Mouse (Mus musculus) gastrocnemius, postnatal 25 days (tissue): ENCODE measurements around the gene Sbk2. TPM values are rescaled to one million over a fixed set of nuclear protein-coding genes. Genes with fewer than 3 reads are reported as not detected.

Experiments
- DNase-seq: peaks from one replicate; pipeline ENCODE4 v3.0.0; 2022
- total RNA-seq, 2 experiments: library from RNA; stranded (reverse); gene quantifications; 1 replicate in 1 of 2; 2 replicates in 1 of 2; pipeline ENCODE4 v1.2.3; 2021

Sbk2 gene
- total RNA-seq, 2 experiments from 2014 or later, result 29.0 to 60.0 TPM

DNA sequence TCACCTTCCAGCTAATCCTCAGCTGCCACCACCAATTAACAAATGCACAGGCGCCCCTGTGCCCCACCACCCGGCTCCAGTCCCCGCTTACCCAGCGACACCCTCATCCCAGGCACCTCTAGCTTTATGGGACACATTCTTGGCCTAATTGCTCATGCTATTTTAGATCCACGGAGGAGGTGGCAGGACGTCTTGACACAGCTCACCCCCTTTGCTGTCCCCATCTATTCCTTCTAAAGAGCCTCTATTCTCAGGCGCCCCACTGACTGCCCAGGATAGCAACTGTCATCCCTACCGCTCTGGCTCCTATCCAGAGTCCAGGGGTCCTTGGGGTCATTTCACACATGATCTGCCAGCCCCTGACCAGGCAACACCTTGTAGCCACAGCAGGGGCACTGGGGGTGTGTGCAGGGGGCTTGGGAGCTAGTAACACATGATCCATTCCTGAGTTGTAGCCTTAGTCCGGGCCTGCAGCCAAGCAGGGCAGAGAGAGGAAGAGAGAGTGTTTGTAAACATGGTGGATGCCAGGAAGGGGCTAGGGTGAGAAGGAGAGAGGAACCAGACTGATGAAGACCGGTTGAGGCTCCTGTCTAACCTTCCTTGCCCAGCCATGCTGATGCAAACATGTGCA lies 10.3 kb downstream of the Sbk2 start:
- DNase-seq, result no peak

DNA sequence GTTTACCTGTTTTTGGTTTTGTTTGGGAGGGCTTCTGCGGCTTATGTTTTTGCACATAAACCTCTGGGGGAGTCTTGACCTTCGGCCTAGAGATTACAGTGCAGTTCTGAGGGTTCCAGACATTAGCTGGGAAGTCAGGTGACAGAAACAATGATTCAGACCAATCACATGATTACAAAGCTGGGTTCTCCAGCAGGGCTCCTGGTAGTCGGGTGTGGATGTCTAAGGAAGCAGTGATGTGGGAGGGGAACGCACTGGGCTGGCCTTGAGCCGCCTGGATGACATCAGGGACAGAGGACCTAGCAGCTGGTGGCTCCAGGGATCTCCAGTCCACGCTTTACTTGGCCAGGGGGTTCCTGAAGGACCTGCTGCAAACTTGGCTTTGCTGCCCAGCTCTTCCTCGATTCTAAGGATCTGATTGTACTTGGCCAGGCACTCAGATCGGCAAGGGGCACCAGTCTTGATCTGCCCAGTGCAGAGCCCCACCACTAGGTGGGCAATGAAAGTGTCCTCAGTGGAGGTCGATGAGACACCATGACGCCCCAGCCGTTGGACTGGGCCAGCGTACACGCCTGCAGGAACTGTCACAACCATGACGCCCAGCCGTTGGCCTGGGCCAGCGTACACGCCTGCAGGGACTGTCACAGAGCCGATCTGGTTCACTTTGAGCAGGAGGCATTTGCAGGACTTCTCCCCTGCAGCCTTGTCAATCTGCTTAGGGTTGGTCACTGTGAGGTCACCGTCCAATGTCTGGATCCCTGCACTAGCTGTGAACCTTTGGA lies 13.5 kb downstream of the Sbk2 start:
- DNase-seq, result no peak

DNA sequence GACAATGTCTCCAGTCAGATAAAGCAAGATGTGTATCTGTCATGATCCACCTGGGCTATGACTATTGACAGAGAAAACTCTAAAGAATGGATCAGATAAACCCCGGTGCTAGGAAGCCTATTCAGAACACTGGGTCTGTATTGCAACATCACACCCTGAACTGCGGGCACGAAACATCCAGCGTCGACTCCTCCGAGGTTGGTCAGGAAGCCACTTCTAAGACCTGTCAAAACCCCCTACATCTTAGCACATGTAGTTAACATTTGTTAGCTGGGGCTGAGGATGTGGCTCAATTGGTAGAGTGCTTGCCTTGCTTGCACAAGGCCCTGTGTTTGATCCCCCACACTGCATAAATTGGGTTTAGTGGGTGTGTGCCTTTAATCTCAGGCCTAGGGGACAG lies 15.8 kb downstream of the Sbk2 start:
- DNase-seq, result no peak

DNA sequence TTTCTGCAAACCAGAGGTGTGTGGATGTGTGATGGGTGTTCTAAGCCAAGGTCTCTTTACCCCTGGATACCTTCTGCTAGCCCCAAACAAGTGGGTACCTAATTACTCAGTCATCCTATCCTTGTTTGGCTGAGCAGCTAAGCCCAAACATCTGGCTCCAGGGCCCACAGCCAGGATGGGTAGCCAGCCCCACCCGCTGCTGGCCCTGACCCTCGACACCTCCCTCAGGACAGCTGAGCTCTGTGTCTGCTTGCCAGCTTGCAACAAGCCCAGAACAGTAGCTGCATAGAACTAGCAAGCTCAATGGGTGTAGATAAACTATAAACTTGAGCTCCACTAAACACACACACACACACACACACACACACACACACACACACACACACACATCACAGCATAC lies 16.4 kb downstream of the Sbk2 start:
- peak; percentile 86 for DNase-seq

DNA sequence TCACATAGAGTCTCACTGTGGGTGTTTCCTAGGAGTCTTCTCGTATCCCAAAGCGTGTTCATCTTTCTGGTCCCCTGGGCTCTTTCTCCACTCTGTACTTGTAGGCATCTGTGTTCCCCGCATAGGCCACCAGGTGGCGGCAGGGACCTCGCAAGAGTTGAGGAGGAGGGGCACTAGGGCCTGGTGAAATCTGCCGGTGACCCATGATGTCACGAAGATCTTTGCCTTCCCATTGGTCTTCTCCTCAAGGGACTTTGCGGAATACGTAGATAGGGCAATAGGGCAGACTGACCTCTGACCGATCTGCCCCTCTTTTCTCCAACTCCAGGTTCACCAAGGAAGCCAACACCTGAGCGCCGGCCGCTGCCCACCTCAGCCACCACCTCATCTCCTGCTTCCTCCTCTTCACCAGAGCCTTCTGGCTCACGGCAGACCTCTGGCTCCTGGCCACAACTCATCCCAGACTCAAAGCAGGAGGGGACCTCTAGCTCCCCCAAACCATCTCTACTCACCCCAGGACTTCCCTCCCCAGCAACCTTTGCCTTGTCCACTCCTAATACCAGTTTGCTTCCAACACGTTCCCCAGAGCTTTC lies 20.9 kb downstream of the Sbk2 start:
- peak; percentile 86 for DNase-seq

DNA sequence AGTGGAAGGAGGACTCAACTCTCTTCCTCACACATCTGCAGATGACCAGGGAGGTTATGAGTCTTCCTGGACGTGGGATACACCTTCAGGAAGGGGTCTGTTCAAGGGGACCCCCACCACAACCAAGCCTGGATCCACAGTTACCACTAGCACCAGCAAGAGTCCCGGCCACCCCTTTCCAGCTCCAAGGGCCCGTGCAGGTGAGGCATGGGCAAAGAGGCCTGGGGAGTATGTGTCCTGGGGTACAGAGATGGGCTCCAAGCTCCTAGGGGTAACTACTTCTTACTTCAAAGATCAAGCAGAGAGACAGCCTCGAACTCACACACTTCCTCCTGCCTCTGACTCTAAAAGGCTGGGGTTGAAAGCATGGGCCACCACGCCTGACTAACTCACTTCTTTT lies 21.5 kb downstream of the Sbk2 start:
- no peak for DNase-seq

DNA sequence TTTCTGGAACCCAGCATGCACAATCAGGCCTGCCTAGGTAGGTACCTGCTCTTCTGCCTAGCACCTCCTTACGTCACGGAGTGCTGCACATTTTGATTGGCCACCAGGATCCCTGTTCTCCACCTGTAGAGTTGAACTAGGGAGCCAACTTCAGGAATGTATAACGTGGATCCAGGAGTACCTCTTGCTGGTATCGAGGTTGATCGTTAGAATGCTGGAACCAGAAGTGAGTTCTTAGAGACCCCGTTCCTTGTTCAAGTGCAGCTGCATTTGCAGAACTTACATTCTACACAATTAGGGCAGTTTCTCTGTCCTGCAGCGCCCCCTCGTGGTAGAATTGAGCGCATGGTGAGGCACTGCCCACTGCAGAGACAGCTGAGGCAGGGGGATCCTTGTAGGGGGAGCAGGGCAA lies 24.1 kb downstream of the Sbk2 start:
- DNase-seq, result no peak

DNA sequence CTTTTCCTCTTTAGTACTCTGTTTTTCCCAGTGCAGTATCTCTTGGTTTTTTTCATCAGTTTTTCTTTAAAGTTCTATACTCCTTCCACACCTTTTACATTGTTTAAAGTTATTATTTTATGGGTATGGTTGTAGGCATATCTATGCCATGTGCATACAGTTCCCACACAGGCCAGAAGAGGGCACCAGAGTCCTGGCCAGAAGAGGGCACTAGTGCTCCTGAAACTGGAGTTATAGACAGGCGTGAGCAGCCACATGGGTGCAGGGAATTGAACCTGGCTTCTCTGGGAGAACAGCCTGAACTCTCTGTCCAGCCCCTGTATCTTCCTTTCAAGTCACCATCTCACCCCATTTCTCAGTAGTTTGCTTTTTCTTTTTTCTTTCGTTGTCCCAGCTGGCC lies 25.8 kb downstream of the Sbk2 start:
- no peak for DNase-seq

DNA sequence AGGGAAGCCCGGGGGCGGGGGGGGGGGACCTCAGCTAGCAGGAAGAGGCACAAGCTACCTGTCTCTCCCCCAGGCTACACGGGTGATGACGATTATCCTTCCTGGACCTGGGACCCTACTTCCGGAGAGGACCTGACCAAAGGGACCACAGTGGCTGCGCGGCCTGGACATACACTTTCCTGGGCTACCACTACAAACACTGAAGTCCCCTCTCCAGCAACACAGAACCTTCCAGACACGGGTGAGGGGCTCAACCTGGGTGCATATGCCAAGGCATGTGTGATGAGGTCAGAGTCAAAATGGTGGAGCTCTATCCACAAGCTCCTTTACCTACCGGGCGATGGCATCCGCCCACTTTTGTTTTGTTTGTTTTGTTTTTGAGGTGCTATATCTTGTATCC lies 26.8 kb downstream of the Sbk2 start:
- DNase-seq, result no peak

DNA sequence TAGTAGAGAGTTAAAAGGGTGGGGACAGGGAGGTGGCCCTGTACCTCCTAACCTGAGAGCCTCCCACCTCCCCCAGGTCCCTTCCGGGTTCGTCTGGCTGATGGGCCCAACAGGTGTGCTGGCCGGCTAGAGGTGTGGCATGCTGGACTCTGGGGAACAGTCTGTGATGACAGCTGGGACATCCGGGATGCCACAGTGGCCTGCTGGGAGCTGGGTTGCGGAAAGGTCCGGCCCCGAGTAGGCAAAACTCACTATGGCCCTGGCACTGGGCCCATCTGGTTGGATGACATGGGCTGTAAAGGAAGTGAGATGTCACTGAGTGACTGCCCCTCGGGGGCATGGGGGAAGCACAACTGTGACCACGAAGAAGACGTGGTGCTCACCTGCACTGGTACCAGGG lies 27.4 kb downstream of the Sbk2 start:
- DNase-seq, result no peak

DNA sequence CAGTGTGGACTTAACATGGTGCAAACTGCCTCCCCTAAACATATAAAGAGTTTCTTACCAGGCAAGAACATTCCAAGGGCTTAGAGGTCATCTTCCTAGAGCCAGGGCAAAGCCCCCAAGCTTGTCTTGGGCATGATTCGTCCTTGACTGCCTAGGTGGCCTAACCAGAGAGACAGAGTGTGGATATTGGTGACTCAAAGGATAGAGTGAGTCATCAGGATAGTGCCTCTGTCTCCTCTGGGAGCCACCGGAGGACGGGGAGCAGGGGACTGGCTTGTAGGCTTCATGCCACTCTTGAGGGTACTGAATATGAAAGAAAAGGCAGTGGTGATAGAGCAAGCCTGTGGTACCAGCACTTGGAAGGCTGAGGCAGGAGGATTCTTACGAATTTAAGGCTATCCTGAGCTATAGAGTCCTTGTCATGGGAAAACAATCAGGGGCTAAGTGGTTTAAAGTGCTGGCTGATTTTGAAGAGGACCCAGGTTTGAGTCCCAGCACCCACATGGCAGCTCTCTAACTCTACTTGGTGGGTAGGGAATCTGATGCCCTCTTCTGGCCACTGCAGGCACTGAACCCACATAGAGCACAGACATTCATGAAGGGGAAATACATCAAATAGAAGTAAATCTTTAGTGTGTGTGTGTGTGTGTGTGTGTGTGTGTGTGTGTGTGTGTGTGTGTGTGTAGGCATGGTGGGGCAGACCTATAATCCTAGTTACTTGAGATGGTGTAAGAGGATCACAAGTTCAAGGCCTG lies 29.9 kb downstream of the Sbk2 start:
- no peak for DNase-seq

DNA sequence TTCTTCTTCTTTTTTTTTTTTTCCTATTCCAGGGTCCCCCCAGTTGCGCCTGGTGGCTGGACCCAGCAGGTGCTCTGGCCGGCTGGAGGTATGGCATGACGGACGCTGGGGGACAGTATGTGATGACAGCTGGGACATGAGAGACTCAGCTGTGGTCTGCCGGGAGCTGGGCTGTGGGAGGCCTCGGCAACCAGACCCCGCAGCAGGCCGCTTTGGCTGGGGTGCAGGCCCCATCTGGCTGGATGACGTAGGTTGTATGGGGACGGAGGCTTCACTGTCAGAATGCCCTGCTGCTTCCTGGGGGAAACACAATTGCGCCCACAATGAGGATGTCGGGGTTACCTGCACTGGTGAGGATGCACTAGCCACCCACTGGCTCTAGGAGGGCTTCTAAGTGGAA lies 31.1 kb downstream of the Sbk2 start:
- no peak for DNase-seq

DNA sequence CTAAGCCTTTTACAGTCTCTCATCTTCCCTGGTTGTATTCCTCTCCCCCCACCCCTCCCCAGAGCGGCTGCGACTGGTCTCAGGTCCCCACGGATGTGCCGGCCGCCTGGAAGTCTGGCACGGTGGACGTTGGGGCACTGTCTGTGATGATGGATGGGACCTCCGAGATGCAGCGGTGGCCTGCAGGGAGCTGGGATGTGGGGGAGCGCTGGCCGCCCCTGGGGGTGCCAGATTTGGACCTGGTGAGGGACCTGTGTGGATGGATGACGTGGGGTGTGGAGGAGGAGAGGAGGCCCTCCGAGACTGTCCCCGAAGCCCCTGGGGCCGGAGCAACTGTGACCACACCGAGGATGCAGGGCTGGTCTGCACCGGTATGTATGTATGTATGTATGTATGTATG lies 35.9 kb downstream of the Sbk2 start:
- DNase-seq, result no peak

DNA sequence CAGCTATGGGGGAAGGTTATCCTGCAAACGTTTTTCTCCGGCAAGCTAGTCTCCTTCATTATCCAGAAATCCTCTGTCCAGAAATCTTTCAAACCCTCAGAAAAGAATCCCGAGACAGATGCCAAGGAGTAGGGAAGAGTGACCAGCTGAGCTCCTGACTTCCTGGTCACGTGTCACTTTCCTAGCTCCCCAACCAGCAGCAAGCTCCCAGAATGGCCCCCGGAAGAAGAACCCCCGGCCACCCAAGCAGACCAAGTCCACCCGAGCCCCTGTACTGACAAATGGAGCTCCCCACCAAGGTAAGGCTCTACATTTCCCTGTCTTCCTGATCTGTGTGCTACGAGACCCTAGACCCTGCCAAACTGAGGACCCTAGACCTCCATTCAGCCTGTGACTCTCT lies 36.5 kb downstream of the Sbk2 start:
- DNase-seq, result no peak

DNA sequence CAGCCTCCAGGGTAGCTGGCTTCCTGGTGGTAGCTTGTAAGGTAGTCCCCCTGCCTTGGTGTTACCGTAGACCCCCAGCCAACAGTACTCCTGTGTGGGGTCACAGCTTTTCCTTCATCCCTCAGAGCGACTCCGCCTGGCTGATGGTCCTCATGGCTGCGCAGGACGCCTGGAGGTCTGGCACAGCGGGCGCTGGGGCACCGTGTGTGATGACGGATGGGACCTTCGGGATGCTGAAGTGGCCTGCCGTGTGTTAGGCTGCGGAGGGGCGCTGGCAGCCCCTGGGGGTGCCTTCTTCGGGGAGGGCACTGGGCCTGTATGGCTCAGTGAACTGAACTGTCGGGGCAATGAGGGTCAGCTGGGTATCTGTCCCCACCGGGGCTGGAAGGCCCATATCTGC lies 37.4 kb downstream of the Sbk2 start:
- DNase-seq, result no peak

DNA sequence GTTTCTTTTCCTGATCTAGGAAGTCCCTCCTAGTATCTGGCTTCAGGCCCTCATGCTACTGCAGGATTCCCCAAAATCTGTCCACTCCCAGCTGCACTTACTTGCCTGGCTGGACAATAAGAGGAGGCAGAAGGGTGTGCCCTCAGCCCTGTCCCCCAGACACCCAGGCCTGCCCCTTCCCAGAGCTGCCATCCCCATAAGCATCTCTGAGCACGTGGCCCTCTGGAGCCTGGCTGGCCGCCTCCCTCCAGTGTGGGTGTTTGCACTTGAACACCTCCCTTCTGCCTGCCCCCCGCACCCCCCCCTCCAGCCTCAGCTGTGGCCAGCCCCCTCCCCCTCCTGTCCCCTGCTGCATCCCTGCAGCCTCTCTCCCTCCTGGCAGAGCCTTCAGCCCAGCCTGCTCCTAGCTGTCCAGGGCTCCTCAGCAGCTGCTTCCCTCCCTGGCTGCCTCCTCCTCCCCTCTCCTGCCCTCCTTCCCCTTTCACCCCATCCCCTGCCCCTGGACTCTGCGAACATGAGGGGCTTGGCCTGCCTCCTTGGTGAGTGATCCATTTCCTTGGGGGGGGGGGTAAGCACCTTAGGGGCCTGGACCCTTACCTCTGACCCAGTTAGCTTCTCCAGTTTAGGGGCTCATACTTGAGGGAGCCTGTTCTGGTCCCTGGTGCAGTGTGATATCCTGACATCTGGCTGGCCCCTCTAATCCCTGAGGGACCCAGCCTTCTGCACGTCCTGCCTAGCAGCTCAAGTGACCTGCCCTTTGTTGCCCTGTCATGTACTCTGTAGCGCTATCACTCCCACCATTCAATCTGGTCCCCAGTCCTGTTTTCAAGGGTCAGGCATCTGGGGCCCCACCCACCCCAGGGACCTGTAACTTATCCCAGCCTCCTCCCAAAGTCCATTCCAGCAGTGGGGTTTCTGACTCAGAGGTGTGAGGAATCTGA lies 38.5 kb downstream of the Sbk2 start, which contains the start of gene Ssc5d:
Ssc5d (plus strand) TSS at position 345 of the 941 bp plus-strand sequence.
- DNase-seq, result peak; percentile 85

DNA sequence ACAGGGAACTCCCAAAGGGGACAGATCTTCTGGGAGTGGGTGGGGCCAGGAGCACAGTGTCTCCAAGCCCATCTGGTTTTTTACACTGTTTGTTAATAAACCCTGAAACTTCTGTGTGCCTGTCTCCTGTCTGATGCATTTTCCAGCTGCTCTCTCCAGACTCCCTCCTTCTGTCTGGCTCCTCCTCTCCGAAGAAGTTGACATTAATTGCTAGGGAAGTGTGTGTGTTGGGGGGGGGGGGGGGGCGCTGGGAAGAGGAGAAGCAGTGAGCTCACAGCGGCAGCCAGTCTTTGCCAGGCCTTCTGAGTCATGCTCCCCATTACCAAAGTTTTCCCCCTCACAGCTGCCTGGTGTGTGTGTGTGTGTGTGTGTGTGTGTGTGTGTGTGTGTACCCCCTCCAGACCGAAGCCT lies 39.3 kb downstream of the Sbk2 start:
- DNase-seq, result peak; percentile 74

DNA sequence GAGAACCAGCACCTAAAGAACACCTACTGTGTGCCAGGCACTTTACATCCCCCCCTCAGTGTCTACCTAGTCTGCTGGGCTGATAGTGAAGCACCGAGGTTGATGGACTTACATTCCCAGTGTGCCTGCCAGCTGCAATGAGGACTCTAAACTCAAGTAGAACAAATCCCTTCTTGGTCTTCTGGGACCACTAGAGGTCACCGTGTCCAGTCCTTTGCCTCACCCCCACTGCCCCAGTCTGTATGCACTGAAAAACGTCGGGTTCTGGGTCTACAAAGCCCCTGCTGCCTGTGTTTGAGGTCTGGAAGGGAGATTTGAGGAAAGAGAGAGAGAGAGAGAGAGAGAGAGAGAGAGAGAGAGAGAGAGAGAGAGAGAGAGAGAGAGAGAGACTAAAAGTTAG lies 39.7 kb downstream of the Sbk2 start:
- no peak for DNase-seq

DNA sequence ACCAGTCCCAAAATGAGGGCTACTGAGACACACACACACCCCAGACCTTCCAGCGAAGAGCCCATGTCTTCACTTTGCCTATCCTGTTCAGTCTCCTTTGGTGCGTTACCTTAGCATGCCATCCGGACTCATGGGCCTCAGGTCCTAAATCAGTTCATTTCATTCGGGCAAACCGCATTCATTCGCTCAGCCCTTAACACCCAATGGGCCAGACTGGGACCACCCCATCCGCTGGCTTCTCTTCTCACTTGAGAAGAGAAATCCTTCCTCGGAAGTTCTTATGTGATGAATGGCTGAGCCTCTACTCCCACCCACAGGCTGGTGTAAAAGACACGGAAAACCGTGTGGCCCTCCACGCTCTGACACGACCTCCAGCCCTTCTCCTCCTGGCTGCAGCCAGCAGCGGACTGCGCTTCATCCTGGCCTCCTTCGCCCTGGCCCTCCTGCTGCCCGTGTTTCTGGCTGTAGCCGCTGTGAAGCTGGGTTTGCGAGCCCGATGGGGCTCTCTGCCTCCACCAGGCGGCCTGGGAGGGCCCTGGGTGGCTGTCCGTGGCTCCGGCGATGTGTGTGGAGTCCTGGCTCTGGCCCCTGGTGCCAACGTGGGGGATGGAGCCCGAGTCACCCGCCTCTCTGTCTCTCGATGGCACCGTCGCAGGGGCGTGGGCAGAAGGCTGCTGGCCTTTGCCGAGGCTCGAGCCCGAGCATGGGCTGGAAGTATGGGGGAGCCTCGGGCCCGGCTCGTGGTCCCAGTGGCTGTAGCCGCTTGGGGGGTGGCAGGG lies 40.4 kb downstream of the Sbk2 start:
- DNase-seq, result peak; percentile 77

DNA sequence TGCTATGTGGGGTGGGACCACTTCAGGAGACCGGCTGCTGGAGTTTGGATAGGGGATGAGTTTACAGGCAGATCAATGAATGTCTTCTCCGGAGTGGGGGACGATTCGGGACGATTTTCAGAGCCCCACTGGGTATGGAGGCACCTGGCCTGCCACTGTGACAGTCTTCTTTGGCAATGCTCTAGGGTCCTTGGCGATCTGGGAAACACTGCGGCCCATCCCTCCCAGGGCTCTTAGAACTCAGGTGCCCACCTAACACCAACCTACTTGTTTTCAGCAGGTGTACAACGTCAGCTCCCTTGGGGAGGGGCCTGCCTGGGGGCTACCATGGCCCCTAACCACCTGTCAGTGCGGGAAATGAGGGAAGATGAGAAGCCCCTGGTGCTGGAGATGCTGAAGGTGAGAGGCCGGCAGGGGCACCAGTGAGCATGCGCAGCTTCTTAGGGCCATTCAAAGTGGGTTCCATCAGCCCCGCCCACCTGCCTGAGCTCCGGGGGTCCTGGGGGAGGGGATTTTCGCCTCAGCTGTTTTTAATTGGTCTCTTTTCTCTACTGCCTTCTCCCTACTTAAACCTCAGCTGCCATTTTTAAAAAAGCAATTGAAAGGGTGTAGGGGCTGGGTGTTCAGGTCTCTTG lies 41.2 kb downstream of the Sbk2 start:
- DNase-seq, result no peak
